Mouse (Mus musculus) R1 (cell line): Measurements from ENCODE around the gene Sfxn5.
A peak's percentile ranks its signal among the peaks of the same experiment; 100 is the strongest.

Experiments used
- DNase-seq: peaks from one replicate; pipeline ENCODE4 v3.0.0-alpha.2; 2018; ENCODE audit warnings: low read depth, low spot score

The Sfxn5 gene

GRCm38 (mm10) chr6:85334251-85334650 lies 1.0 kb upstream of the Sfxn5 start:
- DNase-seq: no peak

DNA sequence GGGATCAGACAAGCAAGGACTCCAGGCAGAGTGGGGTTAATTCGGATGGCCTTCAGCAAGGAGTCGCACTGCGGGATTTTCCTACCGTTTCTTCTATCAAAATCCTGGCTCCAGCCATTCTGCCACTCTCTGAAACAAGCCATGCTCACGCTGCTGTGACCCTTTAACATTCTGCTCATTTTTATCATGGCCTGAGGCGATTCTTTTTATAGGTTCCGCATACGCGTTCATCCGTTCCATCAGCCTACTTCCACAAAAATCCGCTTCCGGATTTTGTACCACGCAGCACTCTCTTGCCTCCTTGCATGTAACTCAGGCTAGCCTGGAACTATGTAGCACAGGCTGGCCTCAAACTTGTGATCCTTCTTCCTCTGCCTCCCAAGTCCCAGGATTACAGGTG lies 510 bp upstream of the Sfxn5 start:
- DNase-seq: peak; percentile 49

GRCm38 (mm10) chr6:85332351-85332999 lies 747 bp downstream of the Sfxn5 start:
- no peak for DNase-seq

- peak; percentile 21 for DNase-seq
Measured at GRCm38 (mm10) chr6:85331736-85332135, 1.5 kb downstream of the Sfxn5 start.

DNA sequence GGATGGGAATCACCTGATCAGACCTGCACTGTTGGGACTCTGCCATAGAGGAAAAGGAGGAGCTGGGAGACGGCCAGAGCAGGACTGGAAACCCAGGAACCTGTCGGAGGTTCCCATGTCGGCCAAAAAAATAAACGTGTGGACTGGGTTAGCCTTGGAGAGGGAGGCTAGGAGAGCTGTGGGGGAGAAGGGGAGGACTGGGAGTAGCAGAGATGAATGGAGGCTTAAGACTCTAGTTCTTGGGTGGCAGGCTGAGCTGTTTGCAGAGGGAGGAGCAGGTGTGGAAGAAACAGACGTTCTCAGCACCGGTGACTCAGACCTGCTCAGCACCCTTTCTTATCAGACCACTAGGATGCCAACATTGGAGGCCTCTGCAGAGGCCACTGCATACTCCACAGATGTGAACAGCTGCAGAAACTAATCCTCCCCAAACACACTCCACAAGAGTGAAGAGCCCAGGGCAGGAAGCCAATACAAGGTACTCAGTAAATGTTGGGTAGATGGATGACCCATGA lies 1.9 kb downstream of the Sfxn5 start:
- no peak for DNase-seq

GRCm38 (mm10) chr6:85329666-85330185 lies 3.5 kb downstream of the Sfxn5 start:
- DNase-seq: no peak

DNA sequence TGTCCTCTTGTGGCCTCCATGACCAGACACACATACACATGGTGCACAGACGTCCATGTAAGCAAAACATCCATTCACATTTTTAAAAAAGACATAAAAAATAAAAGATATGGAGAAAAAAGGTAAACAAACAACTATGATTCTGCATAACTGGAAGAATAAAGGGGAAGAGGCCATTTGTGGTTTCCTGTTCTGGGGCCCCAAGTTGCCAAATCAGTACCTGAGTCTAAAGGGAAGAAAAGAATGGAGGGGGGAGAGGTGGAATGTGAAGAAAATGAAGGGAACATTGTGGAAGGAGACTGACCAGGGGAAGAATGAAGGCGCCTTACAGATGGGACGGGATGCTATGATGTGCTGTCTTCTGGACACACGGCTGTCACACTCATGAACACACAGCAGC lies 6.7 kb downstream of the Sfxn5 start:
- no peak for DNase-seq

GRCm38 (mm10) chr6:85325109-85325508 lies 8.1 kb downstream of the Sfxn5 start:
- DNase-seq: no peak

GRCm38 (mm10) chr6:85320445-85320866 lies 12.8 kb downstream of the Sfxn5 start:
- no peak for DNase-seq

GRCm38 (mm10) chr6:85316211-85316610 lies 17.0 kb downstream of the Sfxn5 start:
- DNase-seq: peak; percentile 62

DNA sequence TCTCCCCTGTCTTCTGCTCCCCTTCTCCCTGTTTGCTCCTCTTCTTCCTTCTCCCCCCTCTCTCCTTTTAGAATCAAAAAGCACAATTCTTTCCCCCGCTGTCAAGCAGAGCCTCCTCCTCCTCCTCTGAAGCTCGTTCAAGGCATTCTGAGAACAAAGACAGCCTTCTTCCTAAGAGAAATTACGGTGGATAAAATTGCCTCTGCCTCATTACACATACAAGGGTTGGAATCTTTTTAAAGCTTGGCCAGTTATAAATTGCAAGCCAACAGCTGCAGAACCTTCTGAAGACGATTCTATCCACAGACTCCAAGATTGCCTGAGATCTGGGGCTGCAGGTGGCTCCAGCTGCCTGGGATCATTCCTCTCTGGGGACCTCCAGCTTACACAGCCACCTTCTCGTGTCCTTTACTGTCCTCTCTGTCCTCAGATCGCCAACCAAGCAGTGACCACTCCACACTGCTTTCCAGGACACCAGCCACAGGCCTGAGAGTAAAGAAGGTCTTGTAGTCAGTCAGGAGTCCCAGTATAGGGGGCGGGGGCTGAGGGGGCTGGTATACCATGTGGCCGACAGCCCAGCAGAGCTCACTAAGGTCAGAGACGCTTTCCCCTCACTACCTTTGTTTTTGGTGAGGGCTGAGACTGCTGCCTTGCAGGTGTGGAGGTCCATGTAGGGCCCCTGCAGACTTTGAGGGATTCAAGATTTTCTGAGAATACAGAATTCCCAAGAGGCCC lies 19.0 kb downstream of the Sfxn5 start:
- no peak for DNase-seq

GRCm38 (mm10) chr6:85307894-85308293 lies 25.3 kb downstream of the Sfxn5 start:
- DNase-seq: no peak

GRCm38 (mm10) chr6:85306375-85306774 lies 26.8 kb downstream of the Sfxn5 start:
- no peak for DNase-seq

DNA sequence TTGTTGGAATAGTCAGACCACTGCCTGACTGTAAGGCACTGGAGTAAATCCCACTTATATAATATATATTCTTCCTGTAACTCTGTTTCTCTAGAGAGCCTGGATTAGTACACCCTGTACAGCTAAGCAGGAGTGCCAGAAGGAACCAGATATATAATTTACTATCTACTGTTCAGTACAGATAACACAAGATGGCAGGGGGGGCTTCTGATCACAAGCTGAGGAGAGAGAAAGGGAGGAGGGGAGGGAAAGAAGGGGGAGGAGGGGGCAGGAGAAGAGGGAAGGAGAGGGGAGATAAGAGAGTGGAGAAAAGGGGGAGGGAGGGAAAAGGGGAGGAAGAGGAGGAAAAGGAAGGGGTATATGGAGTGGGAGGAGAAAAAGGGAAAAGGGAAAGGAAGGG lies 27.4 kb downstream of the Sfxn5 start:
- no peak for DNase-seq

DNA sequence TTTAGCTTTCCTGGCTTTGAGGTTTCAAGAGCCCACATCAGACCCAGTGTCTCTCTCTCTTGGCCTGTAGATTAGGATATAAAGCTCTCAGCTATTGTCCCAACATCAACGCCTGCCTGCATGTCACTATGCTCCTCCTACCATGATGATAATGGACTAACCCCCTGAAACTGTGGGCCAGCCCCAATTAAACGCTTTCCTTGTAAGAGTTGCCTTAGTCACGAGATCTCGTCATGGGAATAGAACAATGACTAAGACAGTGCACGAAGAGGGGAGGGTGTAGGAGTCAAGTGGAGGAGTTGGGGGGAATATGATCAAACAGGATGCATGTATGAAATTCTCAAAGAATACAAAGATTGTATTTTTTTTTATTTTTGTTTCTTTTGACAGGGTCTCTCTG lies 28.3 kb downstream of the Sfxn5 start:
- DNase-seq: peak; percentile 13

- no peak for DNase-seq
Measured at GRCm38 (mm10) chr6:85302326-85303055, 30.7 kb downstream of the Sfxn5 start.

DNA sequence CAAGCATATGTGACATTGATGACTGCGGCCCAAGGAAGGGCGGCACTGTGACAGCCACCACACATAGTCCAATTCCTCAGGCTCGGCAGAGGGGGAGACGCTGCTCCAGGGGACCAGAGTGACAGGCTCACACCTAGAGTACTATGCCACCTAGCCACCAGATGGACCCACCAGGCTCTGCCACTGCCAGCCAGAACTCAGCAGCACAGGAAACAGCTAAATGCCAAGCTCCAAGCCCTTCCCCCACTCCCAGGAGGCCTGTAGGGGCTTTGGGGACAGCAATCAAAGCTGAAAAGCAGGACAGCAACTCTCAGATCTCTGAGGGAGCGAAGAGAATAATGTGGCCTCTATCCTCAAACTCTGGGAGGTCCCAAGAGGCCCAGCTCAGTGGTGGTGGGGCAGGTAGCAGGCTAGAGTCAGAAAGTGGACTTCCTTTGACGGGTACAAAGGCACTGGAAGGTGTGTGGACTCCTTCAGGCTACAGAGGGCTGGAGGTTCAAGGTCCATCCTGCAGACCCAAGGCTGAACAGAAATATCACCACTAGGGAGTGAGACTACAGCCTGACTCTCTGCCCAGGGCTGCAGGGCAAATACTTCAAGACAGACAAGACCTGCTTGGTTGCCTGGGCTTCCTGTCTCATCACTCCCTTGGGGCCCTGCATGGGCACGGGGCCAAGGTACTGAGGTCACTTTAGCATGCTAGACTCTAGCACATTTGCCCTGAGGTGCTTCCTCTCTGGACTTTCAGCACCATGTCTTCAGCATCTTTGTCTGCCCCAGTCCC lies 37.6 kb downstream of the Sfxn5 start:
- no peak for DNase-seq

DNA sequence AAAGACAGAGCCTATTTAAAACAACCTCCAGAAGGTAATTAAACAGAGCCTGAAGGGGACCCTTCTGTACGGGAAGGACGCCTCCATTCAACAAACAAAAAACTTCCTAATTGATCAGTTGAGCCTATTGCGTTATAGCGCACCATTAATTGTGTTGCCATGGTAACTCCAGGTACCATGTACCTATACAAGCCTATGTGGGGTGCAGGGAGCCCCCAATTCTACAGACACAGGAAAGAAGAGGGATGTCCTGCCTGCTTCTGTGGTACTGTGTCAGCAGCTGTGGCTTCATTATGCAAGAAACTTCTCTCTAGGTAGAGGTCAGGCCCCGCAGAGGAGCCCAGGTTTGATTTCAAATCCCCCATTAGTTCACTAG lies 39.2 kb downstream of the Sfxn5 start:
- DNase-seq: no peak

GRCm38 (mm10) chr6:85293255-85294003 lies 39.8 kb downstream of the Sfxn5 start:
- peak; percentile 47 for DNase-seq
